ENCODE assay signal across 10 mouse cellular contexts in the genomic region with DNA sequence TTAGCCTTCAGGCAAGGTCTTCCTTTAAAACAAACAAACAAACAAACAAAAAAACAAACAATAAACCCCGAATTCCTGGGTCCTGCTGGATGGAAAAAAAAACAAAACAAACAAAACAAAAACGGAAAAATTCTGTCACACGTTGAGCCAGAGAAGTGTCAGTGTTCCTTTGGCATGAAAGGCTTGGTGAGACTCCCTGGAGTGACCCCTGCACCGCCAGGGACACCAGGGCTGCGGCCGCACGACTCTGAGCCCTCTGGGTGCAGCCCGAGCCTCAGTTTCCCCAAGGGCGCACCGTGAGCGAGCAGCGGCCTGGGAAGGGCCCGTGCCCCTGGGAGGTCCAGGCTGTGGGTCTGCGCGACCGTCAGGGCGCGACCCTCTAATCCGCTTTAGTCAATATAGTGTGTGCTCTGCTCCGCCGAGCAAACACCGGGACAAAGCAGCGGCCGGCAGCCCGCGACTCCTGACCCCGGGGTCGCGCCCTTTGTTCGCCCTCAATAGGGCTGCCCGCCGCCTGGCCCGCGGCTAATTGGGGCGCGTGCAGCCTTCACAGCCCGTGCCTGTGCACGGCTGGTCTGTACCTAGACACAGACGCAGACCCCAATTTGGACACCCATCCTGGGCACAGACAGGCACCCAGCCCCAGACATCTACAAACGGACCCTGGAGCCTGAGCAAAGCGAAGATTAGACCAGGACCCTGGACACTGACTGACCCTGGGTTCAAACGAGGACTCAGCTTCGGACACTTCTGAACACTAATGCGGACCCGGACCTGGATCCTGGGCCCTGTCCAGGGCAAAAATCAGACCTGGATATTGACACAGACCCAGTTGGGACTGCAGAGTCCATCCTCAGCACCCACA.
DNase-seq lines count a peak whose midpoint lies in the region; ATAC-seq lines count a peak whose summit lies in the region.
"Had no signal": no experiment of that assay in that cellular context is flagged by ENCODE, and none has a peak within 500 bp of the region (broad histone marks: within the 10 kb centered on the region; RNA-seq: fewer than 3 reads in every experiment).

No protein-coding gene starts in this region.

- H3K4me1 ChIP-seq in heart, embryonic 14.5 days (ENCODE audit: control insufficient read depth in 2 of 2, insufficient read depth in 2 of 2, low read length in 2 of 2): peaks cover 2 to 4% of the 10 kb centered on the region in 2 experiments; a peak in 1 of 4 replicates
- peaks cover 8% of the 10 kb centered on the region for H3K4me1 ChIP-seq in embryonic facial prominence, embryonic 10.5 days
- H3K4me1 ChIP-seq in limb, embryonic 12.5 days (replicated peaks): peaks cover 6% of the 10 kb centered on the region
- H3K4me1 ChIP-seq in neural tube, embryonic 12.5 days: peaks cover 29% of the 10 kb centered on the region

- no peak overlapping the region for H3K9ac ChIP-seq in heart, embryonic 14.5 days (ENCODE audit: low read length)
- H3K9ac ChIP-seq in limb, embryonic 12.5 days (replicated peaks): peak overlapping the region; percentile 34; the same call in 1 of the 2 replicates
- H3K9ac ChIP-seq in neural tube, embryonic 12.5 days: 0 out of 2 replicates have a peak overlapping the region, but pooled peaks have one; percentile 21
- H3K9ac ChIP-seq: embryonic facial prominence, embryonic 12.5 days had no signal

- H3K9me3 ChIP-seq in heart, embryonic 14.5 days (ENCODE audit: control insufficient read depth, low read length): no peaks in the 10 kb centered on the region
- no peaks in the 10 kb centered on the region for H3K9me3 ChIP-seq in embryonic facial prominence, embryonic 10.5 days
- H3K9me3 ChIP-seq in limb, embryonic 12.5 days: no peaks in the 10 kb centered on the region
- no peaks in the 10 kb centered on the region for H3K9me3 ChIP-seq in neural tube, embryonic 12.5 days
- H3K9me3 ChIP-seq: embryonic facial prominence, embryonic 12.5 days had no signal

- no peak for DNase-seq in heart, postnatal 4 days
- peak; percentile 58 for DNase-seq in embryonic facial prominence, embryonic 10.5 days (ENCODE audit: low spot score)
- DNase-seq in ovary, postnatal 10 days (ENCODE audit: low spot score): no peak
- DNase-seq in right cerebral cortex, postnatal 14 days: no peak
- DNase-seq in spleen, adult 12 weeks (ENCODE audit: low spot score): no peak
- DNase-seq: thymus, postnatal 4 days had no signal

- WGBS in heart, embryonic 14.5 days: 21% methylated on average over 45 of the region's 45 CpGs
- 6% methylated on average over 45 of the region's 45 CpGs for WGBS in embryonic facial prominence, embryonic 10.5 days
- WGBS in limb, embryonic 12.5 days: 11% methylated on average over 45 of the region's 45 CpGs
- WGBS in neural tube, embryonic 12.5 days: 9% methylated on average over 45 of the region's 45 CpGs

- H3K4me2 ChIP-seq in heart, embryonic 14.5 days (ENCODE audit: low read length): 0 out of 2 replicates have a peak overlapping the region, but pooled peaks have one; percentile 2
- peak overlapping the region; percentile 32 for H3K4me2 ChIP-seq in limb, embryonic 12.5 days
- H3K4me2 ChIP-seq in neural tube, embryonic 12.5 days (replicated peaks): peak overlapping the region; percentile 48
- H3K4me2 ChIP-seq: embryonic facial prominence, embryonic 12.5 days had no signal

- H3K36me3 ChIP-seq in heart, embryonic 14.5 days (ENCODE audit: control insufficient read depth, insufficient read depth, low read length): peaks cover 12% of the 10 kb centered on the region; the same call in 1 of the 2 replicates
- no peaks in the 10 kb centered on the region for H3K36me3 ChIP-seq in embryonic facial prominence, embryonic 10.5 days (replicated peaks)
- H3K36me3 ChIP-seq in limb, embryonic 12.5 days: peaks cover 4% of the 10 kb centered on the region; the same call in 1 of the 2 replicates
- H3K36me3 ChIP-seq in neural tube, embryonic 12.5 days: no peaks in the 10 kb centered on the region
- H3K36me3 ChIP-seq: embryonic facial prominence, embryonic 12.5 days had no signal

- ATAC-seq in heart, embryonic 14.5 days (ENCODE audit: insufficient number of reproducible peaks, insufficient read depth, low FRiP score, low read depth): no peak
- no peak for ATAC-seq in limb, embryonic 12.5 days (ENCODE audit: insufficient number of reproducible peaks, insufficient read depth, low FRiP score, low TSS enrichment, low read depth)
- no peak for ATAC-seq in neural tube, embryonic 12.5 days (ENCODE audit: low FRiP score, low read depth)

- no peak overlapping the region for H3K27ac ChIP-seq in heart, embryonic 14.5 days (replicated peaks in 1 of 2; ENCODE audit: control insufficient read depth in 1 of 2, insufficient read depth in 1 of 2, low read depth in 2 of 2, low read length in 2 of 2)
- H3K27ac ChIP-seq in embryonic facial prominence, embryonic 10.5 days (replicated peaks): no peak overlapping the region
- H3K27ac ChIP-seq in limb, embryonic 12.5 days: no peak overlapping the region
- H3K27ac ChIP-seq in neural tube, embryonic 12.5 days: no peak overlapping the region
- H3K27ac ChIP-seq: embryonic facial prominence, embryonic 12.5 days had no signal

- no peak overlapping the region for H3K4me3 ChIP-seq in heart, embryonic 14.5 days (ENCODE audit: control insufficient read depth in 1 of 2, insufficient read depth in 1 of 2, low read depth in 1 of 2, low read length in 2 of 2)
- H3K4me3 ChIP-seq in embryonic facial prominence, embryonic 10.5 days: peak overlapping the region; percentile 38
- no peak overlapping the region; the same call in 1 of the 2 replicates for H3K4me3 ChIP-seq in limb, embryonic 12.5 days (replicated peaks)
- H3K4me3 ChIP-seq in neural tube, embryonic 12.5 days: peak overlapping the region; percentile 9; the same call in 1 of the 2 replicates
- H3K4me3 ChIP-seq: embryonic facial prominence, embryonic 12.5 days had no signal

- peaks cover 31% of the 10 kb centered on the region for H3K27me3 ChIP-seq in heart, embryonic 14.5 days (ENCODE audit: control insufficient read depth, insufficient read depth, low read length)
- peaks cover 99% of the 10 kb centered on the region for H3K27me3 ChIP-seq in embryonic facial prominence, embryonic 10.5 days (replicated peaks; ENCODE audit: low read depth, poor library complexity, severe bottlenecking)
- peaks cover 60% of the 10 kb centered on the region for H3K27me3 ChIP-seq in limb, embryonic 12.5 days
- peaks cover 88% of the 10 kb centered on the region for H3K27me3 ChIP-seq in neural tube, embryonic 12.5 days (replicated peaks)

Comparison
In these comparisons a context has a peak if more than half of its experiments do, and no peak if none do; other contexts are left out.
1. H3K4me3 ChIP-seq: peak in embryonic facial prominence, embryonic 10.5 days (single experiment) and neural tube, embryonic 12.5 days (single experiment); none in heart, embryonic 14.5 days (0 of 2) and limb, embryonic 12.5 days (single experiment).
2. Peak in every context shown above with its lines, with median percentiles within 50 percentile points of each other: H3K4me2 ChIP-seq.